Mouse (Mus musculus): ENCODE data around the gene Xpc.

- no peak for TF ChIP-seq ZC3H11A (IDR thresholded peaks at IDR 0.05; ENCODE audit: borderline replicate concordance, low read depth, low read length)
- TF ChIP-seq CHD2 (IDR thresholded peaks at IDR 0.05; ENCODE audit: low read depth, low read length) = no peak
- no peak for TF ChIP-seq HCFC1 (IDR thresholded peaks at IDR 0.05; ENCODE audit: borderline replicate concordance, insufficient read depth, low read length)
- TF ChIP-seq MAFK (IDR thresholded peaks at IDR 0.05; ENCODE audit: insufficient read depth, low read depth, low read length) = no peak
Measured at GRCm38 (mm10) chr6:91552693-91553092, 37.0 kb upstream of the Xpc start.
